Mouse (Mus musculus) embryonic fibroblast, embryonic 13.5 days (primary cell): ENCODE measurements at regions not wholly inside any gene's neighbourhood (a gene's known extent, or its start where the extent isn't known, plus 50 kb on each side); places are given as distances from the start of the nearest gene placed in this dataset.

Experiments used
- H3K27ac ChIP-seq: 2 replicates; pipeline ENCODE4 v1.5.1; 2012; ENCODE audit warnings: low read length, control low read depth, inconsistent platforms; ENCODE audit not compliant: insufficient read depth
- H3K4me1 ChIP-seq: 2 replicates; pipeline ENCODE4 v1.6.1; 2011; ENCODE audit warnings: low read length; ENCODE audit not compliant: control insufficient read depth, insufficient read depth
- H3K4me3 ChIP-seq: 2 replicates; pipeline ENCODE4 v1.5.1; 2011; ENCODE audit warnings: mild to moderate bottlenecking, control low read depth, low read length; ENCODE audit not compliant: insufficient read depth
- CTCF ChIP-seq: IDR thresholded peaks from 2 replicates; pipeline ENCODE4 v1.5.1; 2011; ENCODE audit warnings: mild to moderate bottlenecking, control low read depth, low read length, moderate library complexity, borderline replicate concordance; ENCODE audit not compliant: insufficient read depth
- POLR2A ChIP-seq: IDR thresholded peaks from 2 replicates; pipeline ENCODE4 v1.6.1; 2011; ENCODE audit warnings: low read depth, mild to moderate bottlenecking, control low read depth, low read length, moderate library complexity

GRCm38 (mm10) chr5:4530236-4531067 lies 227.4 kb downstream of the Fzd1 start:
- no peak overlapping the region for H3K4me3 ChIP-seq
- peaks cover 7% of the 10 kb centered on the region; the same call in 1 of the 2 replicates for H3K4me1 ChIP-seq
- TF ChIP-seq POLR2A (no peak), CTCF (no peak)
- H3K27ac ChIP-seq: peak overlapping the region; percentile 93

GRCm38 (mm10) chr5:4526042-4526815 lies 231.6 kb downstream of the Fzd1 start:
- TF ChIP-seq POLR2A (no peak), CTCF (no peak)
- Histone ChIP-seq H3K27ac (no peak overlapping the region), H3K4me1 (peaks cover 7% of the 10 kb centered on the region; the same call in 1 of the 2 replicates), H3K4me3 (no peak overlapping the region)

- Histone ChIP-seq H3K27ac (no peak overlapping the region), H3K4me3 (no peak overlapping the region), H3K4me1 (peaks cover 8% of the 10 kb centered on the region)
- TF ChIP-seq POLR2A (no peak), CTCF (no peak)
These were observed 257.2 kb downstream of the Fzd1 start for GRCm38 (mm10) chr5:4500599-4500998.

- H3K4me3 ChIP-seq: no peak overlapping the region
- no peak overlapping the region for H3K27ac ChIP-seq
- peaks cover 8% of the 10 kb centered on the region for H3K4me1 ChIP-seq
- TF ChIP-seq POLR2A (no peak), CTCF (no peak)
These were observed 258.8 kb downstream of the Fzd1 start for GRCm38 (mm10) chr5:4499036-4499435.

- Histone ChIP-seq H3K4me1 (peaks cover 8% of the 10 kb centered on the region), H3K27ac (no peak overlapping the region), H3K4me3 (no peak overlapping the region)
- TF ChIP-seq CTCF: no peak
These were observed 259.4 kb downstream of the Fzd1 start for GRCm38 (mm10) chr5:4498425-4498824.

- Histone ChIP-seq H3K4me1 (peaks cover 8% of the 10 kb centered on the region), H3K27ac (no peak overlapping the region), H3K4me3 (no peak overlapping the region)
- TF ChIP-seq POLR2A (no peak), CTCF (no peak)
These were observed 261.0 kb downstream of the Fzd1 start for GRCm38 (mm10) chr5:4496907-4497200.

- Histone ChIP-seq H3K27ac (peak overlapping the region; percentile 1; the same call in 1 of the 2 replicates), H3K4me1 (peaks cover 8% of the 10 kb centered on the region), H3K4me3 (no peak overlapping the region)
- TF ChIP-seq POLR2A: no peak
- no peak for TF ChIP-seq CTCF
These were observed 261.5 kb downstream of the Fzd1 start for GRCm38 (mm10) chr5:4496132-4496906.

GRCm38 (mm10) chr5:4495482-4495881 lies 262.4 kb downstream of the Fzd1 start:
- TF ChIP-seq CTCF (no peak), POLR2A (no peak)
- peaks cover 8% of the 10 kb centered on the region for H3K4me1 ChIP-seq
- H3K27ac ChIP-seq: no peak overlapping the region
- no peak overlapping the region for H3K4me3 ChIP-seq

- TF ChIP-seq CTCF: no peak
- no peak for TF ChIP-seq POLR2A
- H3K4me3 ChIP-seq: no peak overlapping the region
- H3K4me1 ChIP-seq: peaks cover 19% of the 10 kb centered on the region
- peak overlapping the region; percentile 16; the same call in 1 of the 2 replicates for H3K27ac ChIP-seq
These were observed 271.3 kb downstream of the Fzd1 start for GRCm38 (mm10) chr5:4486391-4487132.
